Mouse (Mus musculus) limb, embryonic 11.5 days (tissue): ENCODE measurements around the gene Spint3. TPM values are rescaled to one million over a fixed set of nuclear protein-coding genes. Genes with fewer than 3 reads are reported as not detected.
"Not testable (repeated sequence)": the region's sequence is repeated elsewhere in the genome, so short reads cannot be mapped to it uniquely, and the experiment has no call there.

ENCODE experiments used
- ATAC-seq: fragments of 200-750 bp; cut with Nextera tagmentation; 2 replicates; pipeline ENCODE4 v1.8.0; 2017; ENCODE audit warnings: low read depth; ENCODE audit not compliant: insufficient number of reproducible peaks, low FRiP score, low TSS enrichment
- DNase-seq: peaks from one replicate; pipeline ENCODE4 v3.0.0-alpha.2; 2015; ENCODE audit warnings: low spot score
- H3K27ac ChIP-seq: fragments of 300-500 bp; sonication (generic); replicated peaks from 2 replicates; pipeline ENCODE4 v1.5.1; 2014; ENCODE audit warnings: low read depth, mild to moderate bottlenecking, low read length
- H3K27me3 ChIP-seq: fragments of 300-500 bp; sonication (generic); 2 replicates; pipeline ENCODE4 v1.6.1; 2014; ENCODE audit warnings: mild to moderate bottlenecking, low read length, mixed read lengths; ENCODE audit not compliant: control insufficient read depth, insufficient read depth
- H3K36me3 ChIP-seq: fragments of 300-500 bp; sonication (generic); 2 replicates; pipeline ENCODE4 v1.6.1; 2014; ENCODE audit warnings: mild to moderate bottlenecking, low read length, moderate library complexity, mixed read lengths; ENCODE audit not compliant: control insufficient read depth, insufficient read depth
- H3K4me1 ChIP-seq: fragments of 300-500 bp; sonication (generic); 2 replicates; pipeline ENCODE4 v1.6.1; 2014; ENCODE audit warnings: low read length, mixed read lengths; ENCODE audit not compliant: control insufficient read depth, insufficient read depth
- H3K4me2 ChIP-seq: fragments of 300-500 bp; sonication (generic); 2 replicates; pipeline ENCODE4 v1.6.1; 2014; ENCODE audit warnings: low read depth, mild to moderate bottlenecking, moderate library complexity; ENCODE audit not compliant: severe bottlenecking
- H3K4me3 ChIP-seq: fragments of 300-500 bp; sonication (generic); 2 replicates; pipeline ENCODE4 v1.5.1; 2014; ENCODE audit warnings: low read depth, low read length
- H3K9ac ChIP-seq: fragments of 300-500 bp; sonication (generic); 2 replicates; pipeline ENCODE4 v1.6.1; 2014; ENCODE audit warnings: mild to moderate bottlenecking, low read length
- H3K9me3 ChIP-seq: fragments of 300-500 bp; sonication (generic); 2 replicates; pipeline ENCODE4 v1.6.1; 2016; ENCODE audit warnings: low read length; ENCODE audit not compliant: control insufficient read depth
- WGBS: fragments of 180-500 bp; shearing (Covaris S2); extraction: QIAGEN DNeasy Blood & Tissue Kit; methylation state at CpG from one replicate; pipeline ENCODE4 v1.1.7; 2014; 5-methylcytosine and 5-hydroxymethylcytosine counted together
- polyA plus RNA-seq: library from polyadenylated mRNA; unstranded; fragments of >200 nt; fragmentation: Nextera tagmentation; extraction: Ambion mirVana; gene quantifications from 2 replicates; pipeline ENCODE4 v1.2.1, GENCODE M21; 2014

Gene Spint3
- polyA plus RNA-seq, 1 experiment from 2014 or later = not detected

GRCm38 (mm10) chr2:164593494-164593893 is 20.2 kb upstream of the Spint3 start, which contains the start of gene Eppin:
Gene Eppin, minus strand, starts transcription at chr2:164593594.
- ATAC-seq = no peak

GRCm38 (mm10) chr2:164592014-164592413 is 18.8 kb upstream of the Spint3 start:
- DNase-seq (peak; percentile 66), ATAC-seq (no peak; the same call in 1 of the 2 replicates)
- Histone ChIP-seq H3K4me1 (no peaks in the 10 kb centered on the region), H3K9me3 (no peaks in the 10 kb centered on the region), H3K27ac (no peak overlapping the region), H3K4me3 (no peak overlapping the region), H3K9ac (no peak overlapping the region; the same call in 1 of the 2 replicates), H3K4me2 (no peak overlapping the region), H3K27me3 (no peaks in the 10 kb centered on the region), H3K36me3 (no peaks in the 10 kb centered on the region)
- 8% methylated on average over 4 of the region's 4 CpGs for WGBS

More at GRCm38 (mm10) chr2:164593494-164593893, 20.2 kb upstream of the Spint3 start, which contains the start of gene Eppin:
- Histone ChIP-seq H3K27ac (no peak within 1 kb of the TSS), H3K27me3 (no peaks in the 10 kb centered on the region), H3K4me3 (no peak within 1 kb of the TSS), H3K9me3 (no peaks in the 10 kb centered on the region), H3K4me1 (no peaks in the 10 kb centered on the region), H3K4me2 (no peak within 1 kb of the TSS), H3K36me3 (no peaks in the 10 kb centered on the region), H3K9ac (no peak within 1 kb of the TSS)
- 81% methylated on average over 4 of the region's 4 CpGs for WGBS
- no peak for DNase-seq

GRCm38 (mm10) chr2:164585025-164585725 is 11.9 kb upstream of the Spint3 start, which contains the start of gene Wfdc6a:
Gene Wfdc6a, minus strand, starts transcription at chr2:164585447.
- WGBS = 78% methylated on average over 13 of the region's 13 CpGs
- H3K9me3 ChIP-seq, H3K36me3 ChIP-seq, H3K4me1 ChIP-seq, H3K27me3 ChIP-seq, DNase-seq, H3K27ac ChIP-seq, H3K9ac ChIP-seq, ATAC-seq, H3K4me3 ChIP-seq, H3K4me2 ChIP-seq: not testable (repeated sequence)

- Histone ChIP-seq H3K9ac (no peak overlapping the region), H3K27me3 (no peaks in the 10 kb centered on the region), H3K36me3 (no peaks in the 10 kb centered on the region), H3K4me3 (no peak overlapping the region), H3K4me1 (peaks cover 14% of the 10 kb centered on the region), H3K9me3 (no peaks in the 10 kb centered on the region), H3K4me2 (no peak overlapping the region), H3K27ac (no peak overlapping the region)
- ATAC-seq = no peak
- 89% methylated on average over 5 of the region's 5 CpGs for WGBS
- DNase-seq = no peak
Measured at GRCm38 (mm10) chr2:164567460-164567859, 5.8 kb downstream of the Spint3 start.

GRCm38 (mm10) chr2:164566997-164567396 is 6.3 kb downstream of the Spint3 start:
- no peaks in the 10 kb centered on the region for H3K27me3 ChIP-seq
- DNase-seq (no peak), ATAC-seq (no peak)

GRCm38 (mm10) chr2:164564346-164564745 is 8.9 kb downstream of the Spint3 start:
- H3K36me3 ChIP-seq = no peaks in the 10 kb centered on the region
- no peak overlapping the region for H3K4me3 ChIP-seq
- peaks cover 17% of the 10 kb centered on the region for H3K4me1 ChIP-seq
- no peaks in the 10 kb centered on the region for H3K27me3 ChIP-seq
- H3K4me2 ChIP-seq = no peak overlapping the region
- H3K27ac ChIP-seq = no peak overlapping the region
- ATAC-seq (no peak), DNase-seq (no peak)
- H3K9me3 ChIP-seq = no peaks in the 10 kb centered on the region
- no peak overlapping the region for H3K9ac ChIP-seq
- 82% methylated on average over 5 of the region's 5 CpGs for WGBS

More at GRCm38 (mm10) chr2:164566997-164567396, 6.3 kb downstream of the Spint3 start:
- peaks cover 17% of the 10 kb centered on the region for H3K4me1 ChIP-seq
- no peaks in the 10 kb centered on the region for H3K36me3 ChIP-seq
- no peak overlapping the region for H3K27ac ChIP-seq
- H3K4me3 ChIP-seq = no peak overlapping the region
- 85% methylated on average over 2 of the region's 2 CpGs for WGBS
- H3K9me3 ChIP-seq = no peaks in the 10 kb centered on the region
- H3K9ac ChIP-seq = no peak overlapping the region
- H3K4me2 ChIP-seq = no peak overlapping the region

GRCm38 (mm10) chr2:164563339-164564038 is 9.8 kb downstream of the Spint3 start:
- H3K27ac ChIP-seq = peak overlapping the region; percentile 3; the same call in 1 of the 2 replicates
- WGBS = under 1% methylated on average over 32 of the region's 32 CpGs
- no peaks in the 10 kb centered on the region for H3K27me3 ChIP-seq
- ATAC-seq (peak; percentile 71), DNase-seq (peak; percentile 81)
- H3K36me3 ChIP-seq = no peaks in the 10 kb centered on the region
- peak overlapping the region; percentile 59 for H3K9ac ChIP-seq
- peaks cover 17% of the 10 kb centered on the region for H3K4me1 ChIP-seq
- no peaks in the 10 kb centered on the region for H3K9me3 ChIP-seq
- peak overlapping the region; percentile 36 for H3K4me3 ChIP-seq
- H3K4me2 ChIP-seq = peak overlapping the region; percentile 65

- peaks cover 17% of the 10 kb centered on the region for H3K4me1 ChIP-seq
- peak within 1 kb of the TSS; percentile 65 for H3K4me2 ChIP-seq
- ATAC-seq = peak; percentile 41
- DNase-seq = peak; percentile 47
- peak within 1 kb of the TSS; percentile 3; the same call in 1 of the 2 replicates for H3K27ac ChIP-seq
- whole genome bisulfite sequencing = 1% methylated on average over 24 of the region's 24 CpGs
- no peaks in the 10 kb centered on the region for H3K9me3 ChIP-seq
- peak within 1 kb of the TSS; percentile 59 for H3K9ac ChIP-seq
- H3K4me3 ChIP-seq = peak within 1 kb of the TSS; percentile 36
- H3K36me3 ChIP-seq = no peaks in the 10 kb centered on the region
- no peaks in the 10 kb centered on the region for H3K27me3 ChIP-seq
Measured at GRCm38 (mm10) chr2:164562391-164563188, 10.7 kb downstream of the Spint3 start, which contains the start of gene Wfdc2. Gene Wfdc2, plus strand, starts transcription at chr2:164562413.
